Mouse (Mus musculus): ENCODE results near the gene Irf2bp2. TPM values are rescaled to one million over a fixed set of nuclear protein-coding genes. Genes with fewer than 3 reads are reported as not detected.

Irf2bp2 gene
- polyA plus RNA-seq, 1 experiment from 2014 or later: 10.1 TPM

DNA sequence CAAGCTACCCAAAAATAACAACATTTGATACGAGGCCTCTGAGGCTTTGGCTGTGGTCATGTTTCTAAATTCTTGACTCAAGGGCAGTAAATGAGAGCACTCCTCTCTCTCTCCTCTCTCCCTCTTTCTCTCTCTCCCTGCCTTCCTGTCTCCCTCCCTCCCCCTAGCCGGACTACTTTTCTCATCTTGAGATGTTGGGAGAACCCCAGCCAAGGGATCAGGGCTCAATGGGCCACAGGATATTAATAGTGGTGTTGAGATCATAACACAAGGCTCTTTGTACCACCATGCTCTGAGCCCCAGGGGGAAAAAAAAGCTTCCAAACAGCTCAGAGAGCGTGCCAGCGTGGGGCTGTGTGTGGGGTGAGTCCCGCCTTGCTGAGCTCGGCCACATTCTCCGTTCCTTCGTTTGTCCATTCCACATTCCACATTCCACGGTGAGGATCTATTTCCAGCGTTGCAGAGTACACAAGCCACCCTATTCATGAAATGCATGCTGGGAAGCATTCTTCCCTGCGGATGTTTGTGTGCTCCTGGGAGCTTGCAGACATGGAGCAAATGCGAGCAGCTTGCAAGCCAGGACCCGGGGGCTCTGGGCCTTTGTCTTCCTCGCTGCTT is 27.2 kb downstream of the Irf2bp2 start:
- ATAC-seq: peak; percentile 91
- Histone ChIP-seq H3K4me1 (replicated peaks; ENCODE audit: control insufficient read depth, insufficient read depth, low read length) (peaks cover 21% of the 10 kb centered on the region), H3K27me3 (replicated peaks; ENCODE audit: control insufficient read depth, insufficient read depth, low read length) (no peaks in the 10 kb centered on the region), H3K9ac (replicated peaks; ENCODE audit: low read depth, low read length) (peak overlapping the region; percentile 20; the same call in 1 of the 2 replicates), H3K4me3 (replicated peaks; ENCODE audit: low read length) (no peak overlapping the region), H3K36me3 (ENCODE audit: control insufficient read depth, insufficient read depth) (no peaks in the 10 kb centered on the region), H3K4me2 (ENCODE audit: low read length) (peak overlapping the region; percentile 0; the same call in 1 of the 2 replicates), H3K27ac (ENCODE audit: low read length) (peak overlapping the region; percentile 74), H3K9me3 (ENCODE audit: control insufficient read depth, low read length) (no peaks in the 10 kb centered on the region)
- 3% methylated on average over 14 of the region's 14 CpGs for WGBS

DNA sequence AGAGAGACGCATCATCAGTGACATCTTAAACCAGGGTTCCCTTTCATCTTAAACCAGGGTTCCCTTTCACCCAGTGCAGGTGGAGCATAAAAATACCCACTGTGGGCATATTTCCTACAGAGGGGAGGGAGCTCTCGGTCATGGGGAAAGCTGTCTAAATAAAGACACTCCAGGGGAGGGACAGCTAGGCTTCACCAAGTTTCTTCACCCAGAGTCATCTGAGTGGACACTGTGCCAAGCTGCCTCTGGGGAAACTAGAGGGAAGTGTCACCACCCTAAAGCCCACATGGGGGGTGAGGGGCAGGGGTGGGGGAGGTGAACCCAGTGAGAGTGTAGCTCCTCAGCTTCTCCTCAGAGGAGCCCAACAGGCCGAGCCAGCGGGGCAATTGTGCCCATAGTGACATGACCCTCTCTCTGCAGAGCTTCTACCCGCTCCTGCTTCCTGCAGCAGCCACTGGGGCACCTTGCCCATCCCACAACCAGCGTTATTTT is 27.8 kb downstream of the Irf2bp2 start:
- Histone ChIP-seq H3K4me2 (ENCODE audit: low read length) (no peak overlapping the region), H3K9me3 (ENCODE audit: control insufficient read depth, low read length) (no peaks in the 10 kb centered on the region), H3K9ac (replicated peaks; ENCODE audit: low read depth, low read length) (no peak overlapping the region), H3K36me3 (ENCODE audit: control insufficient read depth, insufficient read depth) (no peaks in the 10 kb centered on the region), H3K27me3 (replicated peaks; ENCODE audit: control insufficient read depth, insufficient read depth, low read length) (no peaks in the 10 kb centered on the region), H3K27ac (ENCODE audit: low read length) (peak overlapping the region; percentile 74), H3K4me1 (replicated peaks; ENCODE audit: control insufficient read depth, insufficient read depth, low read length) (peaks cover 21% of the 10 kb centered on the region), H3K4me3 (replicated peaks; ENCODE audit: low read length) (no peak overlapping the region)
- peak; percentile 24; the same call in 1 of the 2 replicates for ATAC-seq
- WGBS: 51% methylated on average over 6 of the region's 6 CpGs

DNA sequence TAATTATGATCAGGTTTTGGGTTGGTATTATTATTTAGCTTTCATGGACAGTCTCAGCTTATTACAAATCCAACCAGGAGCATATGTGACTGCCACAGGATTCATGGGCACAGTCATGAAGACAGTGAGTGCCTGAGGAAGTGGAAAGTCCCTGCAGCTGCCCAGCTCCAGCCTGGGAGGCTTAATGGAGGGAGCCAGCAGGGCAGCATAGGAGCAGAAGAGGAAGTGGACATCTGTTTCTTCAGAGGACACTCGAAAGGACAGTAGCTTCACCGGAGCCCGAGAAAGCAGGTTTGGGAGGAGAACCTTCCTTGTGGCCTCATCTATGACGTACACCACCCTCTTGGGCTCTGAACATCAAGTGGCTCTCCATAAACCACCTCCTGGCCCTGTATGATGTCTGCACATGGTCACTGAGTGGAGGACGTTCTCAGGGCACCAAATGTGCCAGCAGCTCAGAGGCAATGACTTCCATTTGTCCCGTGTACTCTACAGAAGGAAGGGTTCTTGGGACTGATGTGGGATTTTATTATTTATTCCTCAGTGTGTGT is 28.5 kb downstream of the Irf2bp2 start:
- Histone ChIP-seq H3K9ac (replicated peaks; ENCODE audit: low read depth, low read length) (no peak overlapping the region), H3K4me3 (replicated peaks; ENCODE audit: low read length) (no peak overlapping the region), H3K9me3 (ENCODE audit: control insufficient read depth, low read length) (no peaks in the 10 kb centered on the region), H3K27ac (ENCODE audit: low read length) (no peak overlapping the region), H3K4me2 (ENCODE audit: low read length) (no peak overlapping the region), H3K4me1 (replicated peaks; ENCODE audit: control insufficient read depth, insufficient read depth, low read length) (peaks cover 21% of the 10 kb centered on the region), H3K27me3 (replicated peaks; ENCODE audit: control insufficient read depth, insufficient read depth, low read length) (no peaks in the 10 kb centered on the region), H3K36me3 (ENCODE audit: control insufficient read depth, insufficient read depth) (no peaks in the 10 kb centered on the region)
- 83% methylated on average over 6 of the region's 6 CpGs for WGBS
- ATAC-seq: no peak

DNA sequence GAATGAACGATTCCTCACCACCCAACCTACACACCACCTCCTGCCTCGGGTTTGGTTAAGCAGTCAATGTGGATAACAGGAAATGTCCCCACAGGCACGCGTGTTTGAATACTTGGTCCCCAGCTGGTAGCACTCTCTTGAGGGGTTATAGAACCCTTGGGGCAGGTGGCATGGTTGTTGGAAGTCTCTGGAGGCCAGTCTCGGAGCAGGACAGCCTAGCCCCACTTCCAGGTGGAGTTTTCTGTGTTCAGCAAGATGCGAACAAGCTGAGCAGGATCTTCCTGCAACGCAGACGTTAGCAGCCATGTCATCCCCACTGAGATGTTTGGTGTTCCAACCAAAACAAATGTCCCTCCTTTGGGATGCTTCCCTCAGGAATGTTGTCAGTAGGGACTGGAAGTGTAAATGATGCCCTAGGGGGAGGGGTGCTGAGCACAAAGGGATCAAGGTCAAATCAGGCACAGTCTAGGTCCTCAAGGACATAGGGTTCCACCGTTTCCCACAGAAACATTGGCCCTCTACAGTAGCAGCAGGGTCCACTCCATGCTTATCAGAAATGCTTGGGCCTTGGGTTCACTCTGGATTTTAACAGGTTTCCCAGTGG is 29.1 kb downstream of the Irf2bp2 start:
- no peaks in the 10 kb centered on the region for H3K9me3 ChIP-seq (ENCODE audit: control insufficient read depth, low read length)
- H3K27ac ChIP-seq (ENCODE audit: low read length): no peak overlapping the region
- H3K4me3 ChIP-seq (replicated peaks; ENCODE audit: low read length): no peak overlapping the region
- H3K4me2 ChIP-seq (ENCODE audit: low read length): no peak overlapping the region
- peaks cover 21% of the 10 kb centered on the region for H3K4me1 ChIP-seq (replicated peaks; ENCODE audit: control insufficient read depth, insufficient read depth, low read length)
- WGBS: 86% methylated on average over 9 of the region's 9 CpGs
- no peaks in the 10 kb centered on the region for H3K36me3 ChIP-seq (ENCODE audit: control insufficient read depth, insufficient read depth)
- H3K27me3 ChIP-seq (replicated peaks; ENCODE audit: control insufficient read depth, insufficient read depth, low read length): no peaks in the 10 kb centered on the region
- no peak overlapping the region for H3K9ac ChIP-seq (replicated peaks; ENCODE audit: low read depth, low read length)
- no peak for ATAC-seq

DNA sequence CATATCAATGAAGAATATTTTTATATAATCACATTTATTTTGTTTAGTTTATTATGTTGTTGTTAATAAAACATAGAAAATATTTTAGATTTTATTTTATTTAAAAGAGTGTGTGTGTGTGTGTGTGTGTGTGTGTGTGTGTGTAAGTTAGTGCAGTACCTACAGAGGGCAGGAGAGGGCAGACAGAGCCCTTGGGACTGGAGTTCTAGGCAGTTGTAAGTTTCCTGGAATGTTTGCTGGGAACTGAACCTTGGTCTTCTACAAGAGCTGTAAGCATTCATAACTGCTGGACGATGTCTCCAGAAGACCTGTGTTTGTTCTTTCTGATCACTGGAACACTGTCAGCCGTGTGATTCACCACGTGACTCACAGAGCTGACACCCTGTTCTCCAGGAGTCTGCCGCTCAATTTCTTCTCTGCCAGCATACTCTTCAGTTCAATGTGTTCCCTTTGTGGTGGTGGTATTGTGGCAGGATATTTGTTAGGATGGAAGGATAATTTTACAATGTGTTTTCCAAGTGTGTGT is 32.4 kb downstream of the Irf2bp2 start:
- Histone ChIP-seq H3K4me3 (replicated peaks; ENCODE audit: low read length) (no peak overlapping the region), H3K9me3 (ENCODE audit: control insufficient read depth, low read length) (no peaks in the 10 kb centered on the region), H3K27ac (ENCODE audit: low read length) (no peak overlapping the region), H3K9ac (replicated peaks; ENCODE audit: low read depth, low read length) (no peak overlapping the region), H3K4me2 (ENCODE audit: low read length) (no peak overlapping the region), H3K4me1 (replicated peaks; ENCODE audit: control insufficient read depth, insufficient read depth, low read length) (peaks cover 7% of the 10 kb centered on the region), H3K27me3 (replicated peaks; ENCODE audit: control insufficient read depth, insufficient read depth, low read length) (no peaks in the 10 kb centered on the region), H3K36me3 (ENCODE audit: control insufficient read depth, insufficient read depth) (no peaks in the 10 kb centered on the region)
- no peak for ATAC-seq
- WGBS: 92% methylated on average over 4 of the region's 4 CpGs

DNA sequence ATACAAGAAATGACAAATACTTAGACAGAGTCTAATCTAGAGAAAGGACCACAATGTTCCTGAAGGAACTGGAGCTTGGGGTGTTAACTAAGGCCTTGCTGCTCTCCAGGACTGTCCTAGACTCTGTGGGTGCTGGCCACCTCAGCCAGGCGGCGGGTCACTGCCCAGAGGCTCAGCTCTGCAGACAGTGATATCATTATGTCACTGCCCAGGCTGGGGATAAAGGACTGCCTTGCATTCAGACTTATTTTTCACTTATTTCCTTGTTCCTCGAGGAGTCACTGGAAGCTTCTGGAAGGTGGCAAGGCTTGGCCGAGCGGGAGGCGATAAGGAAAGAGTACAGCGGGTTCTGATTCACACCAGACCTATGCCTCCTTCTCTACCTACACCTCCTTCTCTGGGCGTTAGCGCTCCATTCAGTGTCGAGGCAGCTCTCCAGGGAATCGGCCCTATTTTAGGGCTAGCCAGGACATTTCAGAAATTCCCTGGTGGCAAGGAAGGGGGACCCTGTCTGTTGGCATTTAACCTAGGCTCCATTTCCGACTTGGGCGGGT is 35.3 kb downstream of the Irf2bp2 start:
- Histone ChIP-seq H3K27ac (ENCODE audit: low read length) (no peak overlapping the region), H3K4me3 (replicated peaks; ENCODE audit: low read length) (no peak overlapping the region), H3K9ac (replicated peaks; ENCODE audit: low read depth, low read length) (no peak overlapping the region), H3K9me3 (ENCODE audit: control insufficient read depth, low read length) (no peaks in the 10 kb centered on the region), H3K36me3 (ENCODE audit: control insufficient read depth, insufficient read depth) (no peaks in the 10 kb centered on the region), H3K4me2 (ENCODE audit: low read length) (no peak overlapping the region), H3K4me1 (replicated peaks; ENCODE audit: control insufficient read depth, insufficient read depth, low read length) (no peaks in the 10 kb centered on the region), H3K27me3 (replicated peaks; ENCODE audit: control insufficient read depth, insufficient read depth, low read length) (no peaks in the 10 kb centered on the region)
- WGBS: 90% methylated on average over 13 of the region's 13 CpGs
- no peak for ATAC-seq

DNA sequence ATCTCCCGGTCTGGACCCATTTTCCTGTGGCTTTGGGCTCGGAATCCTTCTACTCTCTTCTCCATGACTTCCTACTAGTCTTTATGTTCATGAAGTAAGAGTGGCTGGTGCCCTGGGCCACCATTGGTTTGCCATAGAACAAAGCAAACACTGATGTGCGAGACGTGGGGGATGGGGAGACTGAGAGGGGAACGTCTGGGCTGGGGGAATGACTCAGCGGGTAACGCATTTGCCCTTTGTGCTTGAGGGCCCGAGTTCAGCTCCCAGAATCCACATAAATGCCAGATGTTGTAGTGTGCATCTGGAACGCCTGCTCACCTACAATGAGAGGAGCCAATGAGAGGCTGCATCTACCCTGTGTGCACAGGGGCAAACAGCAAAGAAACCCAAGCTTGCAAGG is 36.4 kb downstream of the Irf2bp2 start:
- ATAC-seq: no peak
- Histone ChIP-seq H3K9me3 (ENCODE audit: control insufficient read depth, low read length) (no peaks in the 10 kb centered on the region), H3K27ac (ENCODE audit: low read length) (no peak overlapping the region), H3K36me3 (ENCODE audit: control insufficient read depth, insufficient read depth) (no peaks in the 10 kb centered on the region), H3K4me2 (ENCODE audit: low read length) (no peak overlapping the region), H3K9ac (replicated peaks; ENCODE audit: low read depth, low read length) (no peak overlapping the region), H3K27me3 (replicated peaks; ENCODE audit: control insufficient read depth, insufficient read depth, low read length) (no peaks in the 10 kb centered on the region), H3K4me3 (replicated peaks; ENCODE audit: low read length) (no peak overlapping the region), H3K4me1 (replicated peaks; ENCODE audit: control insufficient read depth, insufficient read depth, low read length) (no peaks in the 10 kb centered on the region)
- 24% methylated on average over 9 of the region's 9 CpGs for WGBS

DNA sequence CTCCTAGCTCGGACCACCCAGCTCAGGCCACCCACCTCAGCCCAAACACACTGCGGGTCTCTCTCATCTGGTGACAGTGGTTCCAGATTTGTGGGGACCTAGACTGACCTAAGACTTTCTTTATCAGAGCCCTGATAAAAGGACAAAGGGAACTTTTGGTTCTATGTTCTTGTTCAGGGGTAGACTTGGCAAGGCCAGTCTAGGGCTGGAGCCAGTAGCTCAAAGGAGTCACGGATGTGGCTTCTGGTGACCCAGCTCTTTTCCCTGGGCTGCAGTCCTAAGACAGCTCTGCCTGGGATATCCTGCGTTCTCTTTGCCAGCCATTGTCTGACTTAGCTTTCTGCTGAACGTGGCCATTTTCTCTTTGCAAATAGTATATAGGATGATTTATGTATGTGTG is 37.1 kb downstream of the Irf2bp2 start:
- Histone ChIP-seq H3K9ac (replicated peaks; ENCODE audit: low read depth, low read length) (no peak overlapping the region), H3K4me2 (ENCODE audit: low read length) (no peak overlapping the region), H3K36me3 (ENCODE audit: control insufficient read depth, insufficient read depth) (no peaks in the 10 kb centered on the region), H3K4me1 (replicated peaks; ENCODE audit: control insufficient read depth, insufficient read depth, low read length) (no peaks in the 10 kb centered on the region), H3K4me3 (replicated peaks; ENCODE audit: low read length) (no peak overlapping the region), H3K27me3 (replicated peaks; ENCODE audit: control insufficient read depth, insufficient read depth, low read length) (no peaks in the 10 kb centered on the region), H3K27ac (ENCODE audit: low read length) (no peak overlapping the region), H3K9me3 (ENCODE audit: control insufficient read depth, low read length) (no peaks in the 10 kb centered on the region)
- 90% methylated on average over 5 of the region's 5 CpGs for WGBS
- no peak for ATAC-seq

DNA sequence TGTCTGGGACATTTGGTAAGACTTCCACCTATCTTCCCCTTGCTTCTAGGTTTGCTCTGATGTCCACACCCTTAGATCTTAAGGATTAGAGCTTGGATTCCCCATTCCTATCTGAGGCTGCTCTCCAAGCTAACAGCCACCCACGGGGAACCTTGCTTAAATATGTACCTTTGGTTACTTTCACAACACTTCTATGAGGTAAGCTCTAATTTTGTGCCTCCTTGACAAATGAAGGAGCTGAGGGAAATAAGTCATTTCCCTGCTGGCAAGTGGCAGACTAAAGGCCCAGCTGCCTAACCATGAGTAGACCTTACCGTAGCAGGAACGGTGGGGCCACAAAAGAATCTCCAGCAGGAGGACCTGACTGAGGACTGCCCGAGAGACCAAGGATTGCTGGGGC is 39.0 kb downstream of the Irf2bp2 start:
- no peak overlapping the region for H3K9ac ChIP-seq (replicated peaks; ENCODE audit: low read depth, low read length)
- H3K36me3 ChIP-seq (ENCODE audit: control insufficient read depth, insufficient read depth): no peaks in the 10 kb centered on the region
- H3K4me2 ChIP-seq (ENCODE audit: low read length): no peak overlapping the region
- ATAC-seq: no peak
- no peak overlapping the region for H3K27ac ChIP-seq (ENCODE audit: low read length)
- no peaks in the 10 kb centered on the region for H3K4me1 ChIP-seq (replicated peaks; ENCODE audit: control insufficient read depth, insufficient read depth, low read length)
- H3K4me3 ChIP-seq (replicated peaks; ENCODE audit: low read length): no peak overlapping the region
- H3K27me3 ChIP-seq (replicated peaks; ENCODE audit: control insufficient read depth, insufficient read depth, low read length): no peaks in the 10 kb centered on the region
- 82% methylated on average over 4 of the region's 4 CpGs for WGBS
- H3K9me3 ChIP-seq (ENCODE audit: control insufficient read depth, low read length): no peaks in the 10 kb centered on the region
